Mouse (Mus musculus) spleen, postnatal 14 days (tissue): ENCODE results near the gene Nap1l4.

Experiments
- DNase-seq, 2 experiments: peaks; one replicate each; pipeline ENCODE4 v3.0.0; 2021 to 2022; ENCODE audit warnings: low spot score in 2 of 2

The Nap1l4 gene

GRCm38 (mm10) chr7:143519333-143519732, 29.6 kb downstream of the Nap1l4 start:
- DNase-seq: no peak

- no peak for DNase-seq
Observed at GRCm38 (mm10) chr7:143514416-143514768, 34.5 kb downstream of the Nap1l4 start.

- no peak for DNase-seq
Observed at GRCm38 (mm10) chr7:143513763-143514415, 35.0 kb downstream of the Nap1l4 start.

DNA sequence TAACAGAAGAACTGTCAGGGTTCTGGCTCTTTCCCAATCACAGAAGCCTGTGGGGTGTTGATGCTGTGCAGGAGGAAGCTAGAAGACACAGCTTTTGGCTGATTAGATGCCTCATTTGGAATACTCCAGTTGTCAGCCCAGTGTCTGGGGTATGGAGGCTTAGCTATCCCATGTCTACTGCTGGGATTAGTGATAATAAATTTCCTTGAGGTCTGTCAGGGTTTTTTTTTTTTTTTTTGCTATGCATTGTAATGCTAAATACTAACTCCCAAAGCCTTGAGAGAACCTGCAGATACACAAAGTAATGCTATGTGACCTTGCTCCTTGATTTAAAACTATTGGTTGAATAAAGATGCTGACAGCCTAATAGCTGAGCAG, 37.6 kb downstream of the Nap1l4 start:
- no peak for DNase-seq

- no peak for DNase-seq
Observed at GRCm38 (mm10) chr7:143510593-143511334, 38.1 kb downstream of the Nap1l4 start.

- DNase-seq: no peak
Observed at GRCm38 (mm10) chr7:143509566-143509965, 39.3 kb downstream of the Nap1l4 start.

DNA sequence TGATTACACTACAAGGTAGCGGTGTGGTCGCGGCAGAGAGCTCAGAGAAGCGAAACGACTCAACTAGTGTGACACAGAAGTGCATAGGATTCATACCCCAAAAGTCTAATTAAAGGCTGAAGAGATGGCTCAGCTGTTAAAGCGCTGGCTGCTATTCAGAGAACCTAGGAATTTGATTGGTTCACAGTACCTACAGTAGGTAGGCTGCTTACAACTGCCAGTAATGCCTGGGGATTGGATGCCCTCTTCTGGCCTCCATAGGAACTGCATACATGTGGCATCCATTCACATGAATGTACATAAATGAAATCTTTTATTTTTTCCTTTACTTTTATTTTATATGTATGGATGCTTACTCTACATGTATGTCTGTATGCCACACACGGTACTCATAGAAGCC, 42.2 kb downstream of the Nap1l4 start:
- DNase-seq: peak in 1 of 2 experiments; percentile 51

DNA sequence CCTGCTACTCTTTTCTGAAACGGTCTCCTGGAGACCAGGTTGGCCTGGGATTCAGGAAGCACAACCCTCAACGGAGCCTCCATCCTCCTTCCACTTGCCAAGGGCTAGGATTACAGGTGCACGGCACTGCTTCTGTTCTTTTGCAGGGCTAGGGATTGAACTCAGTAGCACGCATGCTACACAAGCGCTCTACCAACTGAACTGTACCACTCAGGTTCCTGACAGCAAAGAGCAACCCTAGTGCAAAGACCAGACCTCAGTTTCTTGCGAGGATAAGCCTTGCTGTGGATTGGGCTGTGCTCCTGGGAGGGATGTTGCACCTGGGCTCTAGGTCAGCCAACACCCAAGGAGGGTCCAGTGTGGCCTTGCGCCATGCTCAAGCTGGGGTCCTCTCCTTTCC, 42.6 kb downstream of the Nap1l4 start:
- no peak for DNase-seq

- peak; percentile 47 to 69 for DNase-seq
Observed at GRCm38 (mm10) chr7:143505823-143506222, 43.1 kb downstream of the Nap1l4 start.

DNA sequence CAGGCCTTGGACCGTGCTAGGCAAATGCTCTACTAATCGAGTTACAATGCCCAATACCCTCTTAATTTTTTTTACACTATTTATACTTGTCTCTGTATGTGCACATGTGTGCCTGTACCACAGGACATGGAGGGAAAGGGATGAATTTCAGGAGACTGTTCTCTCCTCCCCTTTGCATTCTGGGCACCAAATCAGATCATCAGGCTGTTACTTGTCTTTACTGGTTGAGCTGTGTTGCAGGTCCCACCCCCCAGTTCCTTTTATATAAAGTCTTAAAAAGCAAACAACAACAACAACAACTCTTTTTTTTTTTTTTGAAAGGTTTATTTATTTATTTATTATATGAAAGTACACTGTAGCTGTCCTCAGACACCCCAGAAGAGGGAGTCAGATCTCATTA, 43.5 kb downstream of the Nap1l4 start:
- DNase-seq: no peak

DNA sequence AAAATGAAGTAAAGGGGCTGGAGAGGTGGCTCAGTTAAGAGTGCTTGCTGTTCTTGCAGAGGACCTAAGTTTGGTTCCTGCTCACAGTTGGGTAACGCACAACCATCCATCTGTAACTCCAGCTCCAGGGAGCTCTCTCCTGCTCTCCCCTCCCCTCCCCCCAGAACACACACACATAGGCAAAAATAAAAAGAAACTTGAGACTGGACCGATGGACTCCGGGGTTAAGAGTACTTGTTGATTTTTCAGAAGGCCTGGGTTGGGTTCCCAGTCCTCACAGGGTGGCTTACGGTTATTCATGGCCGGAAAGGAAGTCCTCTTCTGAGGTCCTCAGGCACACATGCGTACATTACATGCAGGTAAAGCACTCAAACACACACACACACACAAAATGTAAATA, 45.0 kb downstream of the Nap1l4 start:
- no peak for DNase-seq

GRCm38 (mm10) chr7:143502418-143503200, 46.3 kb downstream of the Nap1l4 start, which contains the start of gene Phlda2:
Phlda2 (minus strand) TSS chr7:143503150.
- no peak for DNase-seq

DNA sequence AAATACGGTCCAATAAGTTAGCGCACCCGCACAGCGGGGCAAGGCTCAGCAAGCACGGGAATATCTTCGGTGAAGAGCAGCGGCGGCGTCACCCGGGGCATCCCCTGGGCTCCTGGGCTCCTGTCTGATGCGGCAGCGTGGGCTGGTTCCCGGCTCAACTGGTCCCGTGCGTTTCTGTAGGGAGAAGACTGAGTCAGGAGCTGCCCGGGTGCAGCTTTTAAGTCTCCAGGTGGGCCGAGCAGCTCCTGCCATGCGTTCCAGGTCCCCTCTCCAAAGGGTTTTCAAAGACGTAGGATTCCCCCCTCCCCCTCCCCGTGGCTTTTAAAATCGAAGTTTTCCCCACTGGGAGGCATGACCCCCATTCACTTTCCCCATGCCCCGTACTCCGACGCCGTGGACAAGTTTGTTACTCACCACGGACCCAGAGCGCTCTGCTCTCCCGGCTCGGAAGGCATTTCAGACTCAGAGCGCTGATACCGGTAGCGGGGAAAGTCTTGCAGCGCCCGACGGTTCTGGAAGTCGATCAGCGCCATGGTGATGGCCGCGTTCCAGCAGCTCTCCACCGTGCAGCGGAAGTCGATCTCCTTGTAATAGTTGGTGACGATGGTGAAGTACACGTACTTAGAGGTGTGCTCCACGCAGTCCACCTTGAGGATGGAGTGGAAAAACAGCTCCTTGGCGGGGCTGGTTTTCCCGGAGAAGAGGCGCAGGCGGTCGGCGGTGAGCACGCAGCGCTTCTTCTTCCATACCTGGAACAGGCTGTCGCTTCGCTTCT, 47.1 kb downstream of the Nap1l4 start:
- no peak for DNase-seq

- DNase-seq: no peak
Observed at GRCm38 (mm10) chr7:143500912-143501311, 48.0 kb downstream of the Nap1l4 start.

DNA sequence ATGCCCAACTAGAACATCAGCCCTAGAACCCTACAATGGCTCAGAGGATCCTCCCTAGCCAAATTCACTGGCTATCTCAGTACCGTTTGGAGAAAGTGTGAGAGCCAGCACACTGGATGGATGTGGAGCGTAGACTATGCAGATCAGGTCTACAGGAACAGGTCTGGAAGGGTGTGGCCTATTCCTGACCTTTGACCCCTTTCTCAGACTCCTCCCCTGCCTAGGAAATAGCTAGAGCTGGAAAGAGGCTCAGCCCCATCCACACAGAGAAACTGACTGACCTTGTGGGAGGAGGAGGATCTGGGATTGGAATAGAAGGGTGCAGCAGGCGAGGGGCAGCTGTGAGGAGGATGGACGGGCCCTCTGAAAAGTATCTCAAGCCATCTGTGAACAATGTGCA, 50.3 kb downstream of the Nap1l4 start:
- no peak for DNase-seq

DNA sequence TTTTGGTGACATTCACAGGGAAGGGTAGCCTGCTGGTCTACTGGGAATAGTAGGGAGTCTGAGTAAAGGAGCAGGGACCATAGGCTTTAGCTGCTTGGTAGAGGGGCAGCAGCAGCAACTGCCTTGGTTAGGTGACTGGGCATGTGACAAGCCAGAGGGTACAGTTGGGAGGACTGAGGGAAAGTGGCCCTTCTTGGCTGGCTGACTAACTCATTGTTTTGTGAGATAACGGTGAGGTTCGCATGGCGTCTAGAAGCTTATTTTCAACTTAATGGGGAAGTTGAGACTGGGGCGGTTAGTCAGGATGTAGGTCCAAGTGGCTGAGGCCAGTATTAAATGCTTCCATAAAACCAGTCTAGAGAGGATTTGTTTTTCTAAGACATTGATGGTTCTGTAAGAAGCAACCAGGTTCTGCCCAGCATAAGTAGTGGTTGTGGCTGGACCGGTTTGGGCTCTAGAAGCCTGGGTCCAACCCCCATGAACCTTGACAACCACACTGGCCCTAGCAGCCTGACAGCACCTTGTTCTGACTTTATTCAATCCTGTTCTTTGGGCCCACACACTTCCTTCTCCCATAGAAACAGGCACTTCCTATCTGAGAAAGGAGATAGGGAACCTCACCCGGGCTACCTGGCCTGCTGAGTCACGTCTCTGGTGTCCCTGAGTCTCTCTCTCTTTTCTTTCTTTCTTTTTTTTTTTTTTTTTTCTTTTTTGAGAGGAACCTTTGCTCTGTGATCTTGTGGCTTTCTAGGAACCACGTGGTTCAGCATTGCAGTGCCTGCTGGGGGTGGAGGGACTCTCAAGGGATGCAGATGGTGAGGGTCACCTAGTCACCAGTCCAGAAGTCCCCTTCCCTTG, 53.6 kb downstream of the Nap1l4 start:
- DNase-seq: no peak

GRCm38 (mm10) chr7:143493616-143494126, 55.2 kb downstream of the Nap1l4 start:
- no peak for DNase-seq

DNA sequence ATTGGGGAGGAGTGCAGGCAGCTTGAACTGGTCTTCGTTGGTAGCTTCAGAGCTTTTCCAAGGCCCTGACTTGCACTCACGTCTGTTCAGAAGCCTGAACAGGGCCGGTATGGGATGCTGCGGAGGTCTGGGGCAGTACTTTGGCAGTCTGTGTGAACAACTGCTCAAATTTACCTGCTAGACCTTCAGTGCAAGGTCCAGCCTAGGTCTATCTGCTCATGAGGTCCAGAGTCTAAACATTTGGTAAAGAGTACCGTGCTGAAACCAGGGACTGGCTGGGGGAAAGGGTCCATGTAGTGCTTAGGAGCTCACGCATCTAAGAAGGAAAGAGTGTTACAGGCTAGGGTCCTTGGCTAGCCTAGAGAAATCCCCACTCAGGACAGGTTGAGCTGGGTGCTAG, 59.2 kb downstream of the Nap1l4 start:
- no peak for DNase-seq

- no peak for DNase-seq
Observed at GRCm38 (mm10) chr7:143482541-143482940, 66.4 kb downstream of the Nap1l4 start.

DNA sequence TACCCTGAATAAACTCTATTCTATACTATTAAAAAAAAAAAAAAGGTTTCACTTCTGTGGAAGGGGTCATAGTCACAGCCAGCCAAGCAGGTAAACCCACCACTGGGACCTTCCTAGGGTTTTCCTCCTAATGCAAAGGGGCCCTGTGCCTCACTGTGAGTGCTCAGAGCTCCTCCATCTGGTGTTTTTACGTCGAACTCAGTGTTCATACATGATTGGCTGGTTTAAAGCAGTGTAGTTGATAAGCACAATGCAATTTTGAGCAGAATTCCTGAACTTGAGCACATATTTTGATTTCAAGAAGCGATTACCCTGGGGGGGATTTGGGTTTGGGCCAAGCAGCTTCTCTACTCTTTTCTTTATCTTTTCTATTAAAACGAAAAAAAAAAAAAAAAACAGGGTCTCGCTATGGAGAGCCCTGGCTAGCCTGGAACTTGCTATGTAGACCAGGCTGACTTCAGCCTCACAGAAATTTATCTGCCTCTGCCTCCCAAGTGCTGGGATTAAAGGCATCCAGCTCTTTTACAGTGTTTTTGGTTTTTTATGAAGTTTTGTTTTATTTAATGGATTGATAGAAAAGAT, 67.0 kb downstream of the Nap1l4 start:
- no peak for DNase-seq
